Mouse (Mus musculus) kidney, adult 18-20 months (tissue): ENCODE measurements around the gene Mllt6.
"Not testable (repeated sequence)": the region's sequence is repeated elsewhere in the genome, so short reads cannot be mapped to it uniquely, and the experiment has no call there.

Source experiments
- DNase-seq: peaks from one replicate; pipeline ENCODE4 v3.0.0; 2021

Mllt6 gene

DNA sequence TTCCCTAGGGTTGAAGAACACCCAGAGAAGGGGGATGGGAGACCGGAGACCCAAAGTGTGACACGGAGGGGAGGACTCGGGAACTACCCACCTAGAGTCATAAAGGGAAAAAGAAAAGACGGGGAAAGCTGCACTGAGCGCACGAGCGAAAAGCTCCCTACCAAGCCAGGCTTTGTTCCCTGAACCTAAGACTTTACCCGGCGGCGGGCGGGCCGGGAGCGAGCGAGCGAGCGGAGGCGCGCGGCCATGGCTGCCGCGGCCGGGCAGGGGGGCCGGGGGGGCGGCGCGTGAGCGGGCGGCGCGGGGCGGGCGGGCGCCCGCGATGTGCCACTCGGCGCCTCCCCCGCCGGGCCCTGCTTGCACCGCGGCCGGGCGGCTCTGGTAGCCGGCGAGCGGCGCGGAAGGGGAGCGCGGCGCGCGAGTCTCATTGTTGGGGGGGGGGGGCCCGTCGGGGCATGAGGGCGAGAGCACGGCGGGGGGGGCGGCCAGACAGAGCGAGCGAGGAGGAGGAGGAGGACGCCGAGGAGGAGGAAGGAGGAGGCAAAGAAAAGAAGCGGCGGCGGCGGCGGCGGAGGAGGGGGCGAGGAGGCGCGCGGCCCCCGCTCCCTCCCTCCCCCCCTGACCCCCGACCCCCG, at the start of gene Mllt6:
Gene Mllt6, plus strand, starts transcription at position 522 of the 635 bp plus-strand sequence.
- DNase-seq: peak; percentile 80

DNA sequence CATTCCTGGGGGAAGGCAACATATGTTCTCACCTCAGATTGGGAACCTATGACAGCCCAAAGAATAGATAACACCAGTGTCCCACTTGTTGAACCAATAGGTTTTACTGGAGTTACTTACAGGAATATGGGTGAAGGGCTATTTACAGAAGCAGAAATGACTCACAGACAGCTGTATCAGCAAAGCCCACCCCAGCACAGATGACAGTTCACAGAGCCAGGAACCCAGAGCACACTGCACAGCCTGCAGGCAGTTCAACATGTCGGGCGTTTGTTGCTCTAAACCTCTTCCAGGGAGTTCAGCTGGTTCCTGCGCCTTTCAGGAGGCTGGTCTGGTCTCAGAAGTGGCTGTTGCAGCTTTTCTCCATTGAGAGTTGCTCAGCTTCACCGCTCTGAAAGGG, 47.9 kb upstream of the Mllt6 start:
- DNase-seq: no peak

DNA sequence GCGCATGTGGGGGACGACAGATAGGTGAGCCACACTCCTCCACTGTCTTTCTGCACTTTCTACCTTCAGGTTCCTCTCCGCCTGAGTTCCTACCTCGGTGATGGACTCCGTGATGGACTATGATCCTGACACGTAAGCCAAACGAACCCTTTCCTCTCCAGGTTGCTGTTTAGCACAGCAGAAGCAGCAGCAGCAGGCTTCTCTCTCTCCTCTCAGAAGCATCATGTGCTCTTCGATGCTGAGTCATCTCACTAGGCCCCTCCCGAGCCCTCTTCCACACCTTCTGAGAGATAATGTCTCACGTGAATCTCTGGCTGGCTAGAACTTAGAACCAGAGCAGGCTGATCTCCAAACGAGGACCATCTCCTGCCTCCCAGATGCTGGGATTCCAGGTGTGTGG, 44.8 kb upstream of the Mllt6 start:
- DNase-seq: peak; percentile 44

DNA sequence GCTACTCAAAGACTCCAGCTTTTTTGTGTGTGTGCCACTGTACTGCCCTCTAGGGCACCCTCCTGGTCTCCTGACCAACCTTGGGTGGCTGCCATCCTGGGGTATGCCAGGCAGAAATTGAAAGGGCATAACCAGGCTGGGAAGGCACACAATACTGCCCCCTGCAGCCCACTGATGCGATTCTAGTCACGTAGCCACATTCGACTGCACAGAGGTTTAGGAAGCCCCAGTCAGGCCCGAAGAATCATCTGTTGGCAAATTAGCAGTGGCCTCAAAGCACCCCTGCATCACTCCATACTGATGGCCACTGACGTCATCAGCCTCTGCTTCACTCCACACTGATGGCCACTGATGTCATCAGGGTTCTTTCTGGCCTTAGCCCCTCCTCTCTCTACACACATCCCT, 43.8 kb upstream of the Mllt6 start:
- DNase-seq: peak; percentile 89

DNA sequence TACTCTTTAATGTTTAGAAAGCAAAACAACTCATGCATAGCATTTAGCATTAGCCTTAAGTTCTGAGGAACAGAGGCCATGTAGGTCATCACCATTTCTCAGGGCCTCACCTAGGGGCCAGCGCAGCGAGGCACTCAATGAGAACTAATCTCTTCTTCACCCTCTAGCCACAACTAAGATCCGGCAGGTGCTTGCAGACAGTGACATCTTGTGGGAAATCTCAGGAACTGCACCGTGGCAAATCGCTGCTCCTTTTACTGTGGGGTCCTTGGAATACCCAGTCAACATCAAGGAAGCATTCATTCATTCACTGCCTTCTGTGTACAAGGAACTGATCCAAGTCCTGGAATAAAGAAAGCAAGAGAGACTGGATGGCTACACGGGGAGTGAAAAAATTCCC, 40.8 kb upstream of the Mllt6 start:
- DNase-seq: peak; percentile 78

DNA sequence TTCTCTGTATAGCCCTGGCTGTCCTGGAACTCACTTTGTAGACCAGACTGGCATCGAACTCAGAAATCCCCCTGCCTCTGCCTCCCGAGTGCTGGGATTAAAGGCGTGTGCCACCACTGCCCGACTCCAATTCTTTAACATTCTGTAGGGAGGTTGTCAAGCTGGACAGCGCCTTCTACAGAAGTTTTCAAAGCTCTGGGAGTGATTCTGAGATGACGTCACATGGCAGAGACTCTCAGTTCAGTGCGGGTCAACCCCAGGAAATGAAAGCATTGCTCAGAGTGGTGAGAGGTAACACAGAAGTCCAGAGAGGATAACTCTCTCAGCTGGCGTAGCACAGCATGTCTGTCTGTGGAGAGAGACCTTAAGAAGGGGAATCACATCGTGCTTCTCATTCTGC, 40.0 kb upstream of the Mllt6 start:
- DNase-seq: no peak

DNA sequence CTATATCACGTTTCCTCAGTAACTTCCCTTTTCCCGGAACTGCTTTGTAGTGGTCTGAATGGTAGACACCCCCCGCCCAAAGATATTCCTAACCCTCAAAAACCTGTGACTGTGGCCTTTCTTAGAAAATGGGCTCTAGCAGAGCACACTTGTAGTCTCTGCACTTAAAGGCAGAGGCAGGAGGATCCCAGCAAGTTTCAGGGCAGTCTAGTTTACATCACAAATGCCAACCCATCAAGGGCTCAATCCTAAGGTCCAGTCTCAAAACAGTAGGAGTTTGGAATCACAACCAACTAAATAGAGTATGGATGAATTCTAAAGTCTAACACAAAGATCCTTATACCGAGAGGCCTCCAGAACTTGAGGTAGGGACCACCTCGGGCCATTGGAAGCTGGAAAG, 37.7 kb upstream of the Mllt6 start:
- no peak for DNase-seq

DNA sequence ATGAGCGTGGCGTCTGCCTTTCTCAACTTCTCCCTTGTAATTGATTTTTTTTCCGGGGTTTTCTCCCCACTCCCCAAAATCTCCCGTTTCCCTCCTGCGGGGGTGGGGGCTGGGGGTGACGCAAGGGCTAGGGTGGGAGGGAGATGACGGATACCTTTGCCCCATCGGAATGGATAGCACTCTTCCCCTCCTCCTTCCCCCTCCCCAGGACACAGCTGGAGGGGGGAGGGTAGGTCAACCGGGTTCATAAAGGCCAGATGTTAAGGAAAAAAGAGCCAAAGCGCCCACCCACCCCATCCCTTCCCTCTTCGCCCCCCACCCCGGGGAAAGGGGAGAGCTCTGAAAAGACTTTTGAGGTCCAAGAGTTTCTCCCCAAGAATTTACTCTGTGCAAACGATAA, 36.8 kb upstream of the Mllt6 start:
- DNase-seq: no peak

DNA sequence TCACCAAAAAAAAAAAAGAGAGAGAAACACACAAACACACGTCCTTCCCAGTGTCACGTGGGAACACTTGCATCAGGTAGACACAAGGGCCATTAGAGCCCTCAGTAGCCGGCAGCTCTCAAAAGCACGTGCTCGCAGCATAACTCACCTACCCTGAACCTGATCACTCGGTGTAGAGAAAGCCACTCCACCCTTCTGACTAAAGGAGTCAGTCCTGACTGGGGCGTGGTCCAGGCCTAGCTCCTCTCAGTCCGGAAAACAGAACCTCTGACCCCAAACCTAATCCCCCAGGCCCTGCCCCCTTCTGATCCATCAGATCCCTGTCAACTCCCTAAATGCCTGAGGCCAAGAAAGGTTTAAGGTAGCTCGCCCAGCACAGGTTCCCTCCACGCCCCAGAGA, 36.4 kb upstream of the Mllt6 start:
- peak; percentile 18 for DNase-seq

DNA sequence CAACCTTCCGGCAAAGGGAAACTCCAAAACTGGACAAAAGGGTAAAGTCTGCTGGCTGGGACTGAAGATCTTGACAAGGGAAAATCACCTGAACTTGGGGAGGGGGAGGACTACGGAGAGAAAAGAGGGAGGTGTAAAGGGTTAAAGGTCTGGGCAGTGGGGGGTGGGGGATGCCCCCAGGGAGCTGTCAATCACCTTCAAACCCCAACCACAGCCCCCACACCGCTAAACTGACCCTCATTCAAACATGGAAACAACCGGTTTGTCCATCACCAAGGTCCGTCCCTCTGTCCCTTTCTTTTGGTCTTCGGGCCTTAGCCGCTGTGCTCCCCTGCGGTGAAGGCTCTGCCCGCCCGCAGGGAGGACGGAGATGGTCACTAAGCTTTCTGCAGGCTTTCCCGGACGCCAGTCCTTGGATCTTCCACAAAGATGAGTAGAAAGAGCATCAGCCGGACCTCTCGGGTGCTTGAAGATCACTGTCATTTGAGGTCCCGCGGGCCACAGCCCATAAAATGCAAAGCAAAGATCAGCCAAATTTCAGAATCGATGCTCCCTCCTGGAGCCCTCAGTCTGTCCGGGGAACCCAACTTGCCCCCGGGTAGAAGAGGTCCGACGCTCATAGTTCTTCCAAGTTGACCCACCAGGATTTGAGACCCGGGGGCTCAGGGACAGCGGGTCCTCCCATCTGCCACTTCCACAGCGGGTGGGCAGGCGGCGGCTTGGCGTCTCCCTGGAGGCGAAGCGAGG, 35.5 kb upstream of the Mllt6 start:
- no peak for DNase-seq

DNA sequence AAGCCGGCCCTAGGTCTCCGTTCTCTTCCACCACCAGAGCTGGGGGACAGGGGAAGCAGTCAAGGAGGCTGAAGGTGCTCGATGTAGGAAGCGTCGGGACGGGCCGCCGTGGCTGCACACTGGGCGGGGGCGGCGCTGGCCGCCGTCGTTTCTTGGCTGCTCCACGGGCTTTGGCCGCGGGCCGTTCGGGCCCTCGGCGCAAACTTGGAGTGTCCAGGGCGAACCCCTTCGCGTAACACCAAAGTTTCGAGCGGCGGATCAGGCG, 35.0 kb upstream of the Mllt6 start:
- no peak for DNase-seq

DNA sequence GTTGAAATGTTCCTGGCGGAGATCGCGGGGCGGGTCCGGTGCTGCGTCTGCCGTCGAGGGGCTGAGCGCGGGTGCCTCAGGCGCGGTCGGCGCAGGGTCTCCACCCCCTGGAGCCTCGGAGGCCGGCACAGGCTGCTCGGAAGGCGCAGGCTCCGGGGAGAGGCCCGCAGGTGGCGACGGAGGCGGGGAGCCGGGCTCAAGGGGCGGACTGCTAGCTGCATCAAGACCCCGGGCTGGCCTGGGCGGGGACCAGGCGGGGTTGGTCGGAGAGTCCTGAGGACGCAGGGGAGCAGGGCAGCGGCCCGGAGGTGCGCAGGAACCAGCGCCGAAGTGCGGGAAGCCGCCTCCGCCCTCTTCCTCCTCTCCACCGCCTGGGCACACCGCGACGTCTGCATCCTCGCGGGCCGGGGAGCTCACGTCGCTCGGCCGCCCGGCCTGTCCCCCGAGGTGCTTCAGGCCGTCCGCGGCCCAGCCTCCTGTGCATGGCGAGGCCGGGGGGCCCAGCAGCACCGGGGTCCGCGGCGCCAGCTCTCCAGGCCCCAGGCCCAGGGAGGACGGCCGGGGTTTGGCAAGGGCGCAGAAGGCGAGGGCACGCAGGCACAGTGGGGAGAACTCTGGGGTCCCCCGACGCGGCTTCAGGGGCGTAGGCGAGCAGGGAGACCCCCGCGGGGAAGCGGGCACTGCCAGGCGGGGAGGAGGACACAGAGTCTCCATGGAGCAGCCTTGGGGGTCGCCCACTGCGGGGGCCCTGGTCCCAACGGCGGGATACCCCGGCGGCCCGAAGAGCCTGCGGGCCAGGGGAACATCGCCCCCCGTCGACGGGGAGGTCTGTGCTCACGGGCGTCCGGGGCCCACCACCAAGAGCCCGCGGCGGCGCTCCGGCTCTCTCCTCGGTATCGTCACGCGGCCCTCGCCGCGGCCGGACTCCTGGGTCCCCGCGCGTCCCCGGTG, 34.4 kb upstream of the Mllt6 start:
- peak; percentile 24 for DNase-seq

DNA sequence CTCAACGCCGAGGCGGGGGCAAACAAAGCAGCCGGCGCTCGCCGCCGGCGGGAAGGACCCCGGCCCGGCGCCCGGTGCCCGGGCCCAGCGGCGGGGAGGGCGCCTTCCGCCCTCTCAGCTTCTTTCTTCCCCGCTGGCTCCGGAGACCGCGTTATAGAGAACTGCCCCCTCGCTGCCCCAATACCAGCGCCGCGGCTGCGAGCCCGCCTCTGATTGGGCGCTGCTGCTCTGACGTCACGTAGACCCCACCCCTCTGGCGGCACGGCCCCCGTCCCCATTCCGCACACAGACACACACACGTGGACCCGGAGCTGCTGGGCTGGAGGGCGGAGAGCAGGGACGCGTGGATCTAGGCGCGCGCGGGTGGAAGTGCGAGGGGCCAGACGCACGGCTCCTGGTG, 33.6 kb upstream of the Mllt6 start, which contains the start of gene Epop:
Gene Epop, minus strand, starts transcription at position 127 of the 400 bp plus-strand sequence.
- peak; percentile 83 for DNase-seq

DNA sequence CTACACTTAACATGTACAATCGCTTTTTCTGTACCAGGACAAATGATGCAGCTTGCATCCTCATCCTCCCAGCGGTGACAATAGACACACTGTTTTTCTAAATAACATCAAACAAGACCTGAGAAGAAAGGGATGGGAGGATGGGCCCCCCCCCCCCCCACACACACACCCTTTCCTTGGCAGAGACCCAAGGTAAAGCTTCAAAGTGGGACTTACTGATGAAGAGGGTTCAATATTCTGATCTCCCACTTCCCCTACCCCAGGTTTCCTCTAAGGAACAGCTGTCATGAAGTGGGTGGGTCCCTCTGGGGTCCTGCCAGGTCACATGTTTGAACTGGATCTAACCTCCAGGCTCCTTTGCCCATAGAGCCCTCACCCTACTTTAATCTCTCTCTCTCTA, 32.2 kb upstream of the Mllt6 start:
- DNase-seq: no peak

DNA sequence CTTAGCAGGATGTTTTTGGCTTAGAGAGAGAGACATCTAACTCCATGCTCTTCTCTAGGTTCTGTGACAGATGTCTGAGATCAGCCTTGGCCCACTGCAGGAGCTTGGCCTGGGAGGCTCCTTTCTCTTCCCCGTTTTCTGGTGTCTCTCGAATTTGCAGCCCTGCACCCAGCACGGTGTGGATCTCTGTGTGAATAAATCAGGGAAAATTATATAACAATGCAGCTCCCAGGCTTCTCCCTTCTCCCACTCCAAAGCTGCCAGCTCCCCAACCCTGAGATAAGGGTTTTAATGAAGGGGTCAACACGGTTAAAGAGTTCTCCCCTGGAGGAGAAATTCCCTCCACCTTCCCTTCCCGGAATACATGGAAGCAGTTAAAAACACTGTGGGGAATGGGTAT, 31.7 kb upstream of the Mllt6 start:
- DNase-seq: no peak

DNA sequence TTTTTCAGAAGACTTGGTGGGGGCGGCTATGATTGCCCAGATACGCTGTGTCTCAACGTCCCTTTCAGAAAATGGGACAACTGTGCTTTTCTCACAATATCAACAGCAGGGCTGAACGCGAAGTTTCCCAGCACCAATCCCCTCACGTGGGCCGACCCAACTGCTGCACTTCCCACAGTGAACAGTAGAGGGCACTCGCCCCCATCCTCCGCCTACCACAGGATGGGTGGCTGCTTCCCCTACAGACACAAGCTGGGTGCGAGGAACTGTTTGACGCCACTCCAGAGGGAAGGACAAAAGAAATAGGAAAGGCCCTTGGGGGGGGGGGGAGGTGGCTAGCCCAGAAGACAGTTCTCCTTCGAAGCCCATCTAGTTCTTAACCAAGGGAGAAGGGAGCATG, 31.3 kb upstream of the Mllt6 start:
- peak; percentile 84 for DNase-seq

DNA sequence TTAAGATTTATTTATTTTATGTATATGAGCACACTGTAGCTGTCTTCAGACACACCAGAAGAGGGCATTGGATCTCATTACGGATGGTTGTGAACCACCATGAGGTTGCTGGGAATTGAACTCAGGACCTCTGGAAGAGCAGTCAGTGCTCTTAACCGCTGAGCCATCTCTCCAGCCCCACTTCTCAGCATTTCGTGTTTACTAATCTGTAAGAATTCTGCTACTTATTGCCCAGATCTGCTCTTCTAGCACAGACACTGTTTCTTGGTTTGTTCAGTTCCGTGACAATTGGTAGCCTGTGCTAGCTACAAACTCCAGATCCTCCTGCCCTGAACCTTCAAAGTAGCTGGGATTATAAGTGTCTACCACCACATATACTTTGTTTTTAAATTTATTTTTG, 30.8 kb upstream of the Mllt6 start:
- not testable (repeated sequence) for DNase-seq

DNA sequence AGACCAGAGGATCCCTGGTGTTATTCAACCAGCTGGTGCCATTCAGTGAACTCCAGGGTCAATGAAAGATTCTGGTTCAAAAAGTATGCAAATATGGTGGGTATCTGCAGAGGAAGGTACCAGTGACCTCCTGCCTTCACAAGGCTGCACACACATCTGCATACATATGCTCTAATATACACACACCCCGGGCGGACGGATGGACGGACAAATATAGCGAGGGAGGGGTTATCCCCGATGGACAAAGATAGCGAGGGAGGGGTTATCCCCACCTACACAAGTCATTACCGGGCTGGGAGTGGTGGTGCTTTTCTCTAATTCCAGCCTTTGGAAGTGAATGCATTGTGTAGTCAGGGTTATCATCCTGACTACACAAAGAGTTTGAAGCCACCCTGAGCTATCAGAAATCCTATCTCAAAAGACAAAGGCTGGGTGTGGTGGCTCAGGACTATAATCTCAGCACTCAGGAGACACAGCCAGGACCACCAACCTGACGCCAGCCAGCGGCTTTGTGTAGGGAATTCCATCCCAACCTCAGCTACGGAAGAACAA, 27.7 kb upstream of the Mllt6 start:
- no peak for DNase-seq

DNA sequence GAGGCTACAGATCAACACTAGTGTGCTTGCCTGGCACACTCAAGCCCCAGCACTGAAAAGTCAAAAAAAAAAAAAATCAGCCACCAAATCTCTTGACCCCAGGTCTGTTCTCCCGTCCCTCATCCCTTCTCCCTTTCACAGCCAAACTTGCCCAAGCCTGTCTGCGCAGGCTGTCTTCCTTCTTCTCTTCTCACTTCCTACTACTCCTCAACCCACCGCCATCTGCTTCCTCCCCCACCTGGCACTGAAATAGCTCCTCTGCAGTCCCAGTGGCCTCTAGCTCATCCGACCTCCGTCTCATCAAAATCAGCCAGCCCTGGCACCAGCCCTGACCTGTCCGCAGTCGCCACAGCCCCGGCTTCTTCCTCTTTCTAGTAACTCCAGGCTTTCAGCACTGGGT, 21.5 kb upstream of the Mllt6 start:
- no peak for DNase-seq

DNA sequence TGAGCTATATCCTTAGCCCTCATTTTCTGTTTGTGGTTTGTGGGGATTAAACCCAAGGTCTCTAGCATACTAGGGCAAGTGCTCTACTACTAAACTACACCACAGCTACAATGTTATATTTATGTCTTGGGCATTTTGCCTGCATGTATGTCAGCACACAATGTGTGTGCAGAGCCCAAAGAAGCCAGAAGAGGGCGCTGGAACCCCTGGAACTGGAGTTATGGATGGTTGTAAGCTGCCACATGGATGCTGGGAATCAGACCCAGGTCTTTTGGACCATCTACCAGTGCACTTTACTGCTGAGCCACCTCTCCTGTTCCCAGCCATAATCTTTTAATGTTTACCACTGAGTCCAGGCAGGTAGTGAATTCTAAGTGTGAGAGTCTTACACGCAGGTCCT, 20.5 kb upstream of the Mllt6 start:
- DNase-seq: no peak

DNA sequence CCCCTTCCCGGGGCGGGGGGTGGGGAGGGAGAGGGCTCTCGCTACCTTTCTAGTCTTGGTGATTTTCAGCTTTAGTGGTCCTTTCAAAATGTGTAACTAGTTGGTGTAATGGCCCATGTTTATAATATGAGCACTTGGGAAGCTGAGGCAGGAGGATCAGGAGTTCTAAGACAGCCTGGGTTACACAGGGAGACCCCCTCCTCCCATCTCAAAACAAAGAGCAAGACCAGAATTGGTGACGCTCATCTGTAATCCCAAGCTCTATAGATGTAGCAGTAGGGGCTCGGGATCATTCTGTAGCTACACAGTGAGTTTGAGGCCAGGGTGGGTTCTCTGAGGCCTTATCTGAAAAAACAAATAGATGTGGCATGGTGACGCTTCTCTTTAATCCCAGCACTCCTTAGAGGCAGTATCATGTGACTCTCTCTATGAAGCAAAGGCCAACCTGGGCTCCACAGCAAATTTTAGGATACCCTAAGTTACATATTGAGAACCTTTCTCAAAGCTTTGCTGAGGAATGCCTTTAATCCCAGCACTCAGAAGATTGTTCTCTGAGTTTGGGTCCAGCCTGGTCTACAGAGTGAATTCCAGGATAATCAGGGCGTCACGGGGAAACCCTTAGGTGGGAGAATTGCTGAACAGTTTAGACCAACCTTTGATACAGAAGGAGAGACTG, 19.7 kb upstream of the Mllt6 start:
- no peak for DNase-seq

DNA sequence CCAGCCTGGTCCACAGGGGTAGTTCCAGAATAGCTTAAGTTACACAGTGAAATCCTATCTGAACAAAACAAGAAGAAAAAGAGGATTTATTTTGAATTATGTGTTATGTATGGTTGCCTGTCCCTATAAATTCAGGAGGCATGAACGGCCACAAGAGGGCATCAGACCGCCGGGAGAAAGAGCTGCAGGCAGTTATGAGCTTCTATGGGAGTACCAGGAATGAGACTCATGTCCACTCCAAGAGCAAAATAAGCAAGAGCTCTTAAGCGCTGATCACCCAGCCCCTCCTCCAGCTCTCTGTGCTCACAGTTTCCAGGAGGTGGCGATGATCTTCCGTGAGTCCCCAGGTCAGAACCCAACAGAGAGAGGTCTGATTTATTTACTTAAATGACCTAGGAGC, 18.4 kb upstream of the Mllt6 start:
- DNase-seq: peak; percentile 85

DNA sequence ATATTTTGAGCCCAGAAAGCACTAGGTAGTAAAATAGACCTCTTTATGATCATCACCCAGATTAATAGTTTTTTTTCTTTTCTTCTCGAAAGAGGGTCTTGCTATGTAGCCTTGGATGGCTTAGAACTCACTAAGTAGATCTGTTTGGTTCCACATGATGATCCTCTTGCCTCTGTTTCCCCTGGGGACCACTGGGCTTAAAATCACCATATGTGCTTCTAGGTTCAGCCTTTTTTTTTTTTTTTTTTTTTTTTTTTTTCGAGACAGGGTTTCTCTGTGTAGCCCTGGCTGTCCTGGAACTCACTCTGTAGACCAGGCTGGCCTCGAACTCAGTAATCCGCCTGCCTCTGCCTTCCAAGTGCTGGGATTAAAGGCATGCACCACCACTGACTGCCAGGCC, 14.7 kb upstream of the Mllt6 start:
- DNase-seq: not testable (repeated sequence)
